Mouse (Mus musculus): ENCODE measurements at regions not wholly inside any gene's neighbourhood (a gene's known extent, or its start where the extent isn't known, plus 50 kb on each side); places are given as distances from the start of the nearest gene placed in this dataset.
A peak's percentile ranks its signal among the peaks of the same experiment; 100 is the strongest.

- DNase-seq, result peak; percentile 54
These were observed 52.8 kb upstream of the Nfe2l3 start for GRCm38 (mm10) chr6:51379560-51380274.

DNA sequence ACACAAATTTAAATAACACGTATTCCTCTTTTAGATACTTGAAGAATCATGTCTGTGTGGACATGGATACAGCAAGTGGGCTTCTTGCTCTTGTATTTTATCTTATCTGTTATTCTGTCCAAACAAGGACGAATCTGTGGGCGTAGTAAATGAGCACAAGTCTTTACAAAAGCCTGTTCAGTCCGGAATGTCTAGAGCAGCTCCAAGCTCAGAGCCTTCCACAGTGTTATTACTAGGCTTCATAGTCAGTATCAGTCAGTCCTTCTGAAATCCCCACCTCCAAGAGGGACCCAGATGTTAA is 52.2 kb upstream of the Nfe2l3 start:
- no peak for DNase-seq

- no peak for DNase-seq
These were observed 51.0 kb upstream of the Nfe2l3 start for GRCm38 (mm10) chr6:51381465-51381864.
